Mouse (Mus musculus) lung, embryonic 14.5 days (tissue): ENCODE measurements at regions not wholly inside any gene's neighbourhood (a gene's known extent, or its start where the extent isn't known, plus 50 kb on each side); places are given as distances from the start of the nearest gene placed in this dataset.
A peak's percentile ranks its signal among the peaks of the same experiment; 100 is the strongest.
"Not testable (repeated sequence)": the region's sequence is repeated elsewhere in the genome, so short reads cannot be mapped to it uniquely, and the experiment has no call there.

Source experiments
- ATAC-seq: fragments of 200-750 bp; cut with Nextera tagmentation; 2 replicates; pipeline ENCODE4 v1.8.0; 2017; ENCODE audit warnings: mild to moderate bottlenecking, moderate TSS enrichment, moderate library complexity; ENCODE audit not compliant: insufficient read depth
- DNase-seq: peaks from one replicate; pipeline ENCODE4 v3.0.0-alpha.2; 2015
- H3K27ac ChIP-seq: fragments of 300-500 bp; sonication (generic); 2 replicates; pipeline ENCODE4 v1.5.1; 2014; ENCODE audit warnings: low read depth, mild to moderate bottlenecking, moderate library complexity
- H3K27me3 ChIP-seq: fragments of 300-500 bp; sonication (generic); 2 replicates; pipeline ENCODE4 v1.6.1; 2014; ENCODE audit warnings: low read length, control low read depth; ENCODE audit not compliant: insufficient read depth
- H3K36me3 ChIP-seq: fragments of 300-500 bp; sonication (generic); 2 replicates; pipeline ENCODE4 v1.6.1; 2014; ENCODE audit warnings: control low read depth; ENCODE audit not compliant: insufficient read depth
- H3K4me1 ChIP-seq: fragments of 300-500 bp; sonication (generic); 2 replicates; pipeline ENCODE4 v1.6.1; 2014; ENCODE audit warnings: antibody characterized with exemption, control low read depth; ENCODE audit not compliant: insufficient read depth
- H3K4me2 ChIP-seq: fragments of 300-500 bp; sonication (generic); 2 replicates; pipeline ENCODE4 v1.6.1; 2014; ENCODE audit warnings: mild to moderate bottlenecking
- H3K4me3 ChIP-seq: fragments of 300-500 bp; sonication (generic); 2 replicates; pipeline ENCODE4 v1.5.1; 2014; ENCODE audit warnings: low read depth, low read length
- H3K9ac ChIP-seq: fragments of 300-500 bp; sonication (generic); 2 replicates; pipeline ENCODE4 v1.6.1; 2014
- H3K9me3 ChIP-seq: fragments of 300-500 bp; sonication (generic); 2 replicates; pipeline ENCODE4 v1.6.1; 2016; ENCODE audit warnings: low read depth, low read length, control low read depth
- CTCF ChIP-seq: IDR thresholded peaks from 2 replicates; pipeline ENCODE4 v1.5.1; 2016; ENCODE audit warnings: antibody characterized with exemption, low read depth
- WGBS: fragments of 180-500 bp; shearing (Covaris S2); extraction: QIAGEN DNeasy Blood & Tissue Kit; methylation state at CpG from one replicate; pipeline ENCODE4 v1.1.7; 2014; 5-methylcytosine and 5-hydroxymethylcytosine counted together

DNA sequence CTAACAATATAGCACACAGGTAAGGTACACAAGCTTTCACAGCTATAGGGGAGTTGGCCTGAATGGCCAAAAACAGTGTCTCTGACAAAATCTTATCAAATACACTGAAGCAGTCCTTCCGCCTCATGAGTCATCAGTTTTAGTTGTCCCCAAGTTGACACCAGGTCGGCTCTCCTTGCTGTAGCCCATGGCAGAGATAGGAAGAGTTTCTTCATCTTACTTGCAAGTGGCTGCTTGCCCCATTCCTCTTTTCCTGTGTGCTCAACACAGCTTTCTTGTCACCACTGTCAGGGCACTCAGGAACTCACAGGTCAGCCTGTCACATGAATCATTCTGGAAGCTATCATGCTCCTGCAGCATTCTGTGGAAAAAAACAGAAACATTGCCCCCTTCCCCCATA lies 77.1 kb downstream of the Olfr721-ps1 start:
- WGBS, result 47% methylated on average over 2 of the region's 2 CpGs
- H3K27ac ChIP-seq, DNase-seq, ATAC-seq, H3K9me3 ChIP-seq, H3K4me3 ChIP-seq, H3K9ac ChIP-seq, H3K4me2 ChIP-seq, H3K27me3 ChIP-seq, H3K4me1 ChIP-seq, H3K36me3 ChIP-seq: not testable (repeated sequence)

GRCm38 (mm10) chr14:14481840-14482239 lies 80.7 kb downstream of the Olfr721-ps1 start:
- Histone ChIP-seq H3K4me2 (no peak overlapping the region), H3K4me1 (no peaks in the 10 kb centered on the region), H3K27me3 (no peaks in the 10 kb centered on the region), H3K9me3 (no peaks in the 10 kb centered on the region), H3K4me3 (no peak overlapping the region), H3K27ac (no peak overlapping the region), H3K36me3 (no peaks in the 10 kb centered on the region), H3K9ac (no peak overlapping the region)
- 63% methylated on average over 1 of the region's 1 CpGs for WGBS
- TF ChIP-seq CTCF, result peak; percentile 45
- ATAC-seq (no peak), DNase-seq (peak; percentile 43)

- WGBS, result 81% methylated on average over 1 of the region's 1 CpGs
- H3K4me3 ChIP-seq, result no peak overlapping the region
- H3K27ac ChIP-seq, result no peak overlapping the region
- H3K9me3 ChIP-seq, result no peaks in the 10 kb centered on the region
- H3K4me2 ChIP-seq, result no peak overlapping the region
- no peaks in the 10 kb centered on the region for H3K36me3 ChIP-seq
- no peak overlapping the region for H3K9ac ChIP-seq
- ATAC-seq (no peak), DNase-seq (no peak)
- H3K27me3 ChIP-seq, result no peaks in the 10 kb centered on the region
- no peaks in the 10 kb centered on the region for H3K4me1 ChIP-seq
- no peak for TF ChIP-seq CTCF
Measured at GRCm38 (mm10) chr14:14486356-14486755, 85.3 kb downstream of the Olfr721-ps1 start.

DNA sequence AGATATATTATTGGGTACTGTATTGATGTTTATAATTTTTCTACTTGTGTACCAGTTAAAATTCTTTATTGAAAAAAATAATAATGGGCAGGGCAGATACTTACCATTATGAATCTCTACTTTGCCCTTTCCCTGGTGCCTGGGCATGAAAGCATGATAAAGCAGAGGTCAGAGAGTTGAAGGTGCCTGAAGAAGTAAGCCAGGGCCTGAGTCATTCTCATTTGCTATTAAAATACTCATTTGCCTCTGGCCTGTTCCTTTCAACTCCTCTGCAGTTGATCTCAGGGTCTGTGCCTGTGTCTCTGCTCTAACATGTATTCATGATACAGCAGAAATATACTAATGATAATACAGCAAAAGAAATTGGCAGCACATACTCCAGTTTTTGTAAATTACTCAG lies 89.4 kb downstream of the Olfr721-ps1 start:
- Histone ChIP-seq H3K4me1 (no peaks in the 10 kb centered on the region), H3K36me3 (no peaks in the 10 kb centered on the region), H3K4me3 (no peak overlapping the region), H3K27me3 (no peaks in the 10 kb centered on the region), H3K9me3 (no peaks in the 10 kb centered on the region), H3K4me2 (no peak overlapping the region), H3K9ac (no peak overlapping the region), H3K27ac (no peak overlapping the region)
- TF ChIP-seq CTCF, result no peak
- ATAC-seq, result no peak
- DNase-seq, result no peak

- Histone ChIP-seq H3K4me3 (no peak overlapping the region), H3K4me2 (no peak overlapping the region), H3K9ac (no peak overlapping the region), H3K27me3 (no peaks in the 10 kb centered on the region), H3K27ac (no peak overlapping the region), H3K36me3 (no peaks in the 10 kb centered on the region), H3K9me3 (no peaks in the 10 kb centered on the region), H3K4me1 (no peaks in the 10 kb centered on the region)
- DNase-seq (no peak), ATAC-seq (no peak)
- TF ChIP-seq CTCF, result no peak
Measured at GRCm38 (mm10) chr14:14492041-14492440, 90.9 kb downstream of the Olfr721-ps1 start.

DNA sequence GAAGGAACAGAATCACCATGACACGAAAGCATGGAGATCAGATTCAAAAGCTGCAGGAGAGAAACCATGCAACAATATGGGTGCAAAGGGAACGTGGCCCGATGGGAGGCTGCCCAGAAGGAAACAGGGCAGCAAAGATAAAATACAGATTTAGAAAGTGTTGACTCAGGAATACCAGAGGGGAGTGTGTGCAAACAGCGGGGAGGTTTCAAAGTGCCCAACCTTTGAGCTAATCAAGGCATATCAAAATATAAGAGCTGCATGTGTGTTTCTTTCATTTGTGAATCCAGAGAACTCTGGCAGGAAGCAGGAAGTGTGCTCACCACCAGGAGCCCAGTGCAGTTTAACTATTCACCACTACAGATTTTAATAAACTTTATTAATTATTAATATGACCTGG lies 110.8 kb downstream of the Olfr721-ps1 start:
- Histone ChIP-seq H3K9ac (no peak overlapping the region), H3K27me3 (no peaks in the 10 kb centered on the region), H3K36me3 (no peaks in the 10 kb centered on the region), H3K4me3 (no peak overlapping the region), H3K4me2 (no peak overlapping the region), H3K4me1 (no peaks in the 10 kb centered on the region), H3K9me3 (no peaks in the 10 kb centered on the region), H3K27ac (no peak overlapping the region)
- no peak for TF ChIP-seq CTCF
- WGBS, result 73% methylated on average over 4 of the region's 4 CpGs
- DNase-seq (no peak), ATAC-seq (no peak)

DNA sequence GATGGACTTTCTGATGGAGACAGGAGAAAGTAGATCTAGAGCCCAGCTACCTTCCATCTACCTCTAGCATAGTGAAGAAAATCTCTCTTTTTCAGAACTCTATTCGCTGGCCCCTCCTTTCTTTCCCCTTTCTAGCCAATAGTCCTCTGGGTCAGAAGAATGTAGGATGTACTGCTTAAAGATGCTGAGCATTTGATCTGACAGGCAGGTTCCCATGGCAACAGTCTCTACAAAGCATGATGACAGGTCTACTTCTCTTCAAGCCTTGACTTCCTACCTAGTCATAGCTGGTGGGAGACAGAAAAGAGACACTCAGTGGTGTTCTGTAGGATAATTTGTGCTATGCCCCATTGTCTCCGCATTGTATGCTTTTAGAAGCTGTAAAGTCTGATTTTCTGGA lies 112.0 kb downstream of the Olfr721-ps1 start:
- Histone ChIP-seq H3K4me2 (no peak overlapping the region), H3K9me3 (no peaks in the 10 kb centered on the region), H3K4me3 (no peak overlapping the region), H3K27me3 (no peaks in the 10 kb centered on the region), H3K27ac (no peak overlapping the region), H3K36me3 (no peaks in the 10 kb centered on the region), H3K4me1 (no peaks in the 10 kb centered on the region), H3K9ac (no peak overlapping the region)
- ATAC-seq (no peak), DNase-seq (no peak)
- 77% methylated on average over 2 of the region's 2 CpGs for WGBS
- no peak for TF ChIP-seq CTCF

GRCm38 (mm10) chr14:14513498-14513897 lies 112.4 kb downstream of the Olfr721-ps1 start:
- H3K4me1 ChIP-seq, result no peaks in the 10 kb centered on the region
- H3K27me3 ChIP-seq, result no peaks in the 10 kb centered on the region
- no peaks in the 10 kb centered on the region for H3K9me3 ChIP-seq
- no peak for ATAC-seq
- DNase-seq, result no peak
- no peaks in the 10 kb centered on the region for H3K36me3 ChIP-seq
- no peak overlapping the region for H3K4me3 ChIP-seq
- H3K9ac ChIP-seq, result no peak overlapping the region
- H3K27ac ChIP-seq, result no peak overlapping the region
- WGBS, result 63% methylated on average over 3 of the region's 3 CpGs
- no peak for TF ChIP-seq CTCF
- H3K4me2 ChIP-seq, result no peak overlapping the region
